Comparison of ENCODE assay signal across 8 mouse cellular contexts in genomic region chr11:95514298-95514861, GRCm38 (mm10). TPM values are rescaled to one million over a fixed set of nuclear protein-coding genes. Genes with fewer than 3 reads are reported as not detected.
A peak's percentile ranks its signal among the peaks of the same experiment; 100 is the strongest.
DNase-seq lines count a peak whose midpoint lies in the region; ATAC-seq lines count a peak whose summit lies in the region.

Nxph3 (minus strand) TSS chr11:95514570.

- H3K27me3 ChIP-seq in hindbrain, embryonic 13.5 days = peaks cover 68% of the 10 kb centered on the region

- ATAC-seq in hindbrain, embryonic 13.5 days (ENCODE audit: low FRiP score) = peak; percentile 36
- peak; percentile 80 for ATAC-seq in megakaryocyte progenitor cell, adult 5-6 weeks (replicated peaks; ENCODE audit: poor library complexity)
- no peak for ATAC-seq in activated CD4-positive, CD25-positive, alpha-beta regulatory T cell, adult 4 months

- no peaks in the 10 kb centered on the region for H3K36me3 ChIP-seq in hindbrain, embryonic 13.5 days

- peaks cover 45% of the 10 kb centered on the region for H3K4me1 ChIP-seq in hindbrain, embryonic 13.5 days (replicated peaks)

- peak within 1 kb of the TSS; percentile 94 for H3K4me2 ChIP-seq in hindbrain, embryonic 13.5 days

- DNase-seq in NIH3T3 (ENCODE audit: low read depth) = peak; percentile 85
- DNase-seq in cerebellum, adult 11-12 months = peak; percentile 91
- peak; percentile 61 for DNase-seq in forelimb bud, embryonic 11.5 days (ENCODE audit: low read depth, low spot score)
- DNase-seq in left cerebral cortex, postnatal 14 days (ENCODE audit: low spot score in 2 of 2) = peak in 1 of 2 experiments; percentile 50
- DNase-seq in spleen, adult 12 weeks (ENCODE audit: low spot score) = peak; percentile 35

- H3K9ac ChIP-seq in hindbrain, embryonic 13.5 days = peak within 1 kb of the TSS; percentile 72

- no peak within 1 kb of the TSS for H3K27ac ChIP-seq in hindbrain, embryonic 13.5 days

- under 1% methylated on average over 66 of the region's 66 CpGs for WGBS in hindbrain, embryonic 13.5 days

- intact Hi-C loops in left cerebral cortex, postnatal 14 days (cut with DNase I) = no loop called here

- peak within 1 kb of the TSS; percentile 55 for H3K4me3 ChIP-seq in hindbrain, embryonic 13.5 days

- H3K9me3 ChIP-seq in hindbrain, embryonic 13.5 days = no peaks in the 10 kb centered on the region

RNA-seq across cellular contexts. Expression of gene Nxph3, which starts in this region (rescaled TPM):
- 0.69 and 0.91 TPM in 2 replicates for polyA plus RNA-seq in hindbrain, embryonic 13.5 days (2015; fragmentation: Nextera tagmentation; extraction: Ambion mirVana)
- total RNA-seq in left cerebral cortex, postnatal 14 days (2021) = 10 to 100 TPM; 32.5 to 46.2 TPM
- total RNA-seq in megakaryocyte progenitor cell, adult 5-6 weeks (2015) = not detected in 2 replicates
- total RNA-seq in megakaryocyte progenitor cell, adult 5-6 weeks (2017) = not detected in 2 replicates
- polyA plus RNA-seq in activated CD4-positive, CD25-positive, alpha-beta regulatory T cell, adult 4 months (2017; shearing (Covaris generic)) = not detected

Comparison
In these comparisons a context has a peak if more than half of its experiments do, and no peak if none do; other contexts are left out.
1. RNA of gene Nxph3 (total RNA-seq): 32.5 to 46.2 TPM in left cerebral cortex, postnatal 14 days; not detected in megakaryocyte progenitor cell, adult 5-6 weeks; every median in the first group is over 10 times any median in the second.
2. Peak in ATAC-seq, H3K4me3 ChIP-seq, H3K9ac ChIP-seq and H3K4me2 ChIP-seq in hindbrain, embryonic 13.5 days; RNA of the gene not detected or under 1 TPM.
3. Peak in ATAC-seq in megakaryocyte progenitor cell, adult 5-6 weeks; RNA of the gene not detected or under 1 TPM.